ENCODE assay signal across 7 mouse cellular contexts in genomic region chr7:143086366-143086765, GRCm38 (mm10). TPM values are rescaled to one million over a fixed set of nuclear protein-coding genes. Genes with fewer than 3 reads are reported as not detected.
DNase-seq lines count a peak whose midpoint lies in the region; ATAC-seq and TF ChIP-seq lines count a peak whose summit lies in the region.

No protein-coding gene starts in this region.

- H3K27me3 ChIP-seq in heart, embryonic 12.5 days (replicated peaks), result peaks cover 33% of the 10 kb centered on the region
- no peaks in the 10 kb centered on the region for H3K27me3 ChIP-seq in kidney, embryonic 15.5 days

- no peak for ATAC-seq in heart, embryonic 12.5 days (ENCODE audit: insufficient number of reproducible peaks, low FRiP score)
- ATAC-seq in kidney, embryonic 15.5 days (replicated peaks; ENCODE audit: low FRiP score), result peak; percentile 47

- 0 out of 2 replicates have a peak overlapping the region, but pooled peaks have one; percentile 14 for H3K4me2 ChIP-seq in heart, embryonic 12.5 days
- H3K4me2 ChIP-seq in kidney, embryonic 15.5 days, result peak overlapping the region; percentile 37

- no peak overlapping the region for H3K27ac ChIP-seq in cortical plate, adult 2 months (ENCODE audit: insufficient read depth, low read length)
- H3K27ac ChIP-seq in heart, embryonic 12.5 days (ENCODE audit: poor library complexity, severe bottlenecking), result peak overlapping the region; percentile 50; the same call in 1 of the 2 replicates
- peak overlapping the region; percentile 74 for H3K27ac ChIP-seq in kidney, embryonic 15.5 days

- no peaks in the 10 kb centered on the region for H3K4me1 ChIP-seq in cortical plate, adult 2 months (ENCODE audit: control insufficient read depth, insufficient read depth, low read length)
- H3K4me1 ChIP-seq in heart, embryonic 12.5 days (replicated peaks), result peaks cover 19% of the 10 kb centered on the region
- H3K4me1 ChIP-seq in kidney, embryonic 15.5 days, result peaks cover 18% of the 10 kb centered on the region

- DNase-seq in CD4-positive, CD25-positive, alpha-beta regulatory T cell, adult 2 months (ENCODE audit: low read depth, low spot score), result peak; percentile 80
- DNase-seq in Muller cell, postnatal 12 days (ENCODE audit: inconsistent ontology term), result peak; percentile 42
- DNase-seq in lung, postnatal 10 days, result peak; percentile 86
- DNase-seq in skeletal muscle tissue, adult 2 months (ENCODE audit: low read depth, low spot score), result peak; percentile 44

- 45% methylated on average over 2 of the region's 2 CpGs for WGBS in heart, embryonic 12.5 days
- WGBS in kidney, embryonic 15.5 days, result 39% methylated on average over 2 of the region's 2 CpGs

- peak; percentile 71 for TF ChIP-seq CTCF in cortical plate, adult 2 months (IDR thresholded peaks at IDR 0.05; ENCODE audit: extremely low read depth, insufficient read depth, low read length)

- no peaks in the 10 kb centered on the region for H3K36me3 ChIP-seq in heart, embryonic 12.5 days
- no peaks in the 10 kb centered on the region for H3K36me3 ChIP-seq in kidney, embryonic 15.5 days

- H3K9me3 ChIP-seq in heart, embryonic 12.5 days (replicated peaks), result no peaks in the 10 kb centered on the region
- no peaks in the 10 kb centered on the region for H3K9me3 ChIP-seq in kidney, embryonic 15.5 days (replicated peaks)

- peak overlapping the region; percentile 15; the same call in 1 of the 2 replicates for H3K9ac ChIP-seq in heart, embryonic 12.5 days
- no peak overlapping the region; the same call in 1 of the 2 replicates for H3K9ac ChIP-seq in kidney, embryonic 15.5 days

- TF ChIP-seq POLR2A in cortical plate, adult 2 months (IDR thresholded peaks at IDR 0.05; ENCODE audit: extremely low read depth, insufficient read depth, low read length), result no peak

- no peak overlapping the region for H3K4me3 ChIP-seq in cortical plate, adult 2 months (ENCODE audit: insufficient read depth, low read length)
- H3K4me3 ChIP-seq in heart, embryonic 12.5 days, result no peak overlapping the region
- H3K4me3 ChIP-seq in kidney, embryonic 15.5 days (replicated peaks), result peak overlapping the region; percentile 17

RNA-seq across cellular contexts. Expression of gene Trpm5, which starts 8.1 kb away (rescaled TPM):
- polyA plus RNA-seq in cortical plate, adult 2 months (2012; rRNA removed), result not detected in 2 replicates
- 3.8 and 4.3 TPM in 2 replicates for polyA plus RNA-seq in heart, embryonic 12.5 days (2016; fragmentation: Nextera tagmentation; extraction: Ambion mirVana)
- 7.1 and 8.2 TPM in 2 replicates for polyA plus RNA-seq in kidney, embryonic 15.5 days (2015; fragmentation: Nextera tagmentation; extraction: Ambion mirVana)

RNA-seq across cellular contexts. Expression of gene Tssc4, which starts 17.3 kb away (rescaled TPM):
- 71.6 and 74.4 TPM in 2 replicates for polyA plus RNA-seq in cortical plate, adult 2 months (2012; rRNA removed)
- polyA plus RNA-seq in heart, embryonic 12.5 days (2016; fragmentation: Nextera tagmentation; extraction: Ambion mirVana), result 57.1 and 61.7 TPM in 2 replicates
- 91.8 and 105 TPM in 2 replicates for polyA plus RNA-seq in kidney, embryonic 15.5 days (2015; fragmentation: Nextera tagmentation; extraction: Ambion mirVana)

RNA-seq across cellular contexts. Expression of gene Kcnq1, which starts 19.8 kb away (rescaled TPM):
- 0.62 and 0.79 TPM in 2 replicates for polyA plus RNA-seq in cortical plate, adult 2 months (2012; rRNA removed)
- 12.9 and 15.8 TPM in 2 replicates for polyA plus RNA-seq in heart, embryonic 12.5 days (2016; fragmentation: Nextera tagmentation; extraction: Ambion mirVana)
- 5.8 and 6.5 TPM in 2 replicates for polyA plus RNA-seq in kidney, embryonic 15.5 days (2015; fragmentation: Nextera tagmentation; extraction: Ambion mirVana)

RNA-seq across cellular contexts. Expression of gene Cd81, which starts 33.8 kb away (rescaled TPM):
- 638 and 653 TPM in 2 replicates for polyA plus RNA-seq in cortical plate, adult 2 months (2012; rRNA removed)
- polyA plus RNA-seq in heart, embryonic 12.5 days (2016; fragmentation: Nextera tagmentation; extraction: Ambion mirVana), result 701 and 712 TPM in 2 replicates
- 519 and 576 TPM in 2 replicates for polyA plus RNA-seq in kidney, embryonic 15.5 days (2015; fragmentation: Nextera tagmentation; extraction: Ambion mirVana)
